Mouse (Mus musculus): ENCODE data around the gene Endou. TPM values are rescaled to one million over a fixed set of nuclear protein-coding genes. Genes with fewer than 3 reads are reported as not detected.

Gene Endou
- total RNA-seq, 4 experiments from 2014 or later, result 0.19 to 0.49 (median 0.31) TPM

Other genes starting within 250 kb of the Endou start
- 10 to 100 TPM; 12.5 to 13.9 (median 12.8) TPM for gene Rpap3, start 25.5 kb downstream of the Endou start, total RNA-seq (2022)
- 1 to 10 TPM; 5.1 to 6.3 (median 5.5) TPM for gene Rapgef3, start 36.6 kb upstream of the Endou start, total RNA-seq (2022)
- gene Slc48a1, start 47.2 kb upstream of the Endou start, total RNA-seq (2022), result 10 to 100 TPM; 40.0 to 52.7 (median 47.3) TPM
- 1 to 10 TPM; 5.8 to 9.6 (median 9.3) TPM for gene Hdac7, start 113.2 kb upstream of the Endou start, total RNA-seq (2022)
- gene Vdr, start 179.3 kb upstream of the Endou start, total RNA-seq (2022), result under 1 TPM in 3 of 4 experiments, not detected in 1; 0.07 to 0.13 (median 0.10) TPM
- gene Tmem106c, start 232.9 kb upstream of the Endou start, total RNA-seq (2022), result 1 to 10 TPM; 4.3 to 8.5 (median 6.5) TPM